Mouse (Mus musculus) adrenal gland, postnatal 36 days (tissue): ENCODE data around the gene Svop. TPM values are rescaled to one million over a fixed set of nuclear protein-coding genes. Genes with fewer than 3 reads are reported as not detected.

Source experiments
- DNase-seq, 2 experiments: peaks; one replicate each; pipeline ENCODE4 v3.0.0; 2021; ENCODE audit warnings: mixed read lengths in 1 of 2
- total RNA-seq, 2 experiments: library from RNA; stranded (reverse); gene quantifications; 2 replicates each; pipeline ENCODE4 v1.2.3; 2021

The Svop gene
- total RNA-seq, 2 experiments from 2014 or later, result 2.2 to 2.6 TPM

GRCm38 (mm10) chr5:113993487-113994465 is 97.6 kb downstream of the Svop start, which contains the start of gene Ssh1:
TSS of gene Ssh1 (minus strand) at chr5:113993894.
- peak; percentile 94 to 97 for DNase-seq

DNA sequence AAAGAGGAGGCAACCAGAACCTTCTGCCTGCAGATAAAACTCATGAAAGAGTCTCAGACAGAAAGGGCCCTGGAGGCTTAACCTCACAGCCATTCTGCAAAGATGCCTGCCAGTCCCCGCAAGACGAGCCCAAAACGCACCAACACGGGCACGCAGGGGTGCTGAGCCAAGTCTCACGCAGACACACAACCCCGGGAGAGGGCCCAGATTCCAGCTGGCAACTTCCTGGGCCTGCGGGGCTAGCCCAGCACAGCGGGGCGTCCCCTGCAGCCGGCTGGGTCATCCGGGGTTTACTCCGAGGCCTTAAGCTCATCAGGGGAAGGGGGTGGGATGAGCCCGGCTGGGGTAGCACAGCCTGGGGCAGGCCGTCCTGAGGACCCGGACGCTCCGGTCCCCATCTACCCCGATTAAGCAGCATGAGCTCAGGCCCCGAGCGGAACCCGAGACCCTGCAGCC is 98.3 kb downstream of the Svop start:
- DNase-seq, result peak; percentile 39 to 62

GRCm38 (mm10) chr5:113992339-113992831 is 99.0 kb downstream of the Svop start:
- peak in 1 of 2 experiments; percentile 53 for DNase-seq

DNA sequence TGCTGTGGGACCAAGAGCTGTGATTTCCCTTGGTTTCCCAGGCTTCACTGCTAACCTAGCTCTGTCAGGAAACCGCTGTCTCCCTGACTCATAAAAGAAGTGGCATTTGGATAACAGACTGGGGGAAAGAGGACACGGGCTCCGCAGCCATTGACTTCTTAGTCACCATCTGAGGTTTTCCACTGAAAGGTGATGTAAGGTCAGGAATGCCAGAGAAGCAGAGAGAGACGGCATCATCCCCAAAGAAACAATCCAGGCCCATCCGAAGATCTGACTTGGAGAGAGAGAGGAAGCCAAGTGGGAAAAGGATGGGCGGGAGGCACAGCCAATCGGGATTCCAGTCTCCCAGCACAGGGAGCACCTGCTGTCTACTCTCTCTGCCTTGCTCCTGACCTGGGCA is 100.2 kb downstream of the Svop start:
- peak; percentile 37 to 46 for DNase-seq

GRCm38 (mm10) chr5:113990593-113990992 is 100.8 kb downstream of the Svop start:
- no peak for DNase-seq

DNA sequence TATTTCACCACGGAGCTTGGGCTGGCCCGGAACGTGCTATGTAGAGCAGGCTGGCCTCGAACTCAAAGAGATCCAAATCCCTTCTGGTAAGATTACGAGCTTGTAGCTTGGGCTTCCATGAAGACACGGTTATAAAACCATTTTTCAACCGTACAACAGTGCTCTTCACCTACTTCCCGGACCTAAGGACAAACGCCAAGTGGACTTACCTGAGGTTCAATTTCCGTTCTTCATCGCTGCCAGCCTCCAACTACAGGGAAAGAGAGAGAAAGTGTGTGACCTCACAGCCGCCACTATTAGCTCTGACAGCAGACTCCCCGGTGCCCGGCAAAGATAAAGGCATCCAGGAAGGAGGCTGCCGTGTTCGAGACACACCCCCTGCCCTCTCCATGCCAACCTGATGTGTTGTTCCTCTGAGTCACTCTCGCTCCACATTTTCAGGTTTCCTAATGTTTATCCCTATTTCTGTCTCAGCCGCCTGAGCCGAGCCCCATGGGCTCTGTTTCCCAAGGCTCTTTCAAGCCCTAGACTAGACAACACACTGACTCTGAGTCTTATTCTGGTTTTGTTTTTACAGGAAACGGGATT is 101.8 kb downstream of the Svop start:
- DNase-seq, result peak; percentile 49 to 60

DNA sequence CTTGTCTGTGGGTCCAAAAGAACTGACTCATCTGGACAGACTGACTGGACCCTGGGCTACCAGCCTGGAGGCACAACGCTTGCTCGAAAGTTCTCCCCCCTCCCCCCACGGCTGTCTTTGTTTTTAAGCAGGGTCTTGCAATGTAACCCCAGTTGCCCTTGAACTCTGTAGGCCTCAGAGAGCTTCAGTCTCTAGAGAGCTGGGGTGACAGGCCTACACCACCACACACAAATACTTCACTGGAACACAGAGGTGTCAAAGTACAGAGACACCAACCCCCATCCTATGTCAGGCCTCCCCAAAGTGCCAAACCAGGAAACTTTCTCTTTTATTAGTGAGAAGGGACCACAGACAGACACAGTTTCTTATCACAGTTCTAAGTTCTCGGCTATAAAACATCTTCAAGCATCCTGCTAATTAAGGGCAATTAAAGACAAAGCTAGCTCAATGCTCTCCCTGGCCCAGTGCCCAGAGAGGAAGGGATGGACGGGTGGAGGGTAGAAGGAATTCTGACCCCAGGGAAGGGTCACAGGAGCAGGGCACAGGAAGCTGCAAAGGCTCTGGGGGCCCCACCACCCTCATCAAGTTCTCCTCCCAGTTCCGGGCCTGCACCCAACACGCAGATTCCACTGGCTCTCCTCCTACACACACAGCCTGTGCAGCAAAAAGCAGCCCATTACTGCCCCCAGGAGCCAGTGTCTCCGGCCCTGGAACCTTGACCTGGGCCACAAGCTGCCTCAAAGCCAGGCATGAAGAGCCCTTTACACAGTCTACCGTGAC is 105.0 kb downstream of the Svop start:
- peak; percentile 30 to 61 for DNase-seq

DNA sequence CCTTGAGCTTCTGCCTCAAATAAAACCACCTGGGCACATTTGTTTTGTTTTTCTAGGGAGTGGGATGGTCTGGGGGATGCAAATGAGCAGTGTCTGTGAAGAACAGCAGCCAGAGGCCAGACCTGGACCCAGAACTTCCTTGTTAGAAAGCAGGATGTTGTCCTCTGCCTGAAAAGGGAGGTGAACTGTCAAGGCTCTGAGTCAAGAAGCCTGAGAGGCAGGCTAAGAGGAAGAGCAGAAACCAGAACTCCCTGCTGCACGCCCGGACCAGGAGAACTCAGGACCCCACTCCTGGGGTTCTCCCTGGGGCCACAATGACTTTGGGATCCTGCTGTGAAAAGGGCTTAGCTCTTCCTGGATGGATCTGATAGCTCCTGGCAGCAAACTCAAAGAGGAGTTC is 105.6 kb downstream of the Svop start:
- DNase-seq, result no peak

DNA sequence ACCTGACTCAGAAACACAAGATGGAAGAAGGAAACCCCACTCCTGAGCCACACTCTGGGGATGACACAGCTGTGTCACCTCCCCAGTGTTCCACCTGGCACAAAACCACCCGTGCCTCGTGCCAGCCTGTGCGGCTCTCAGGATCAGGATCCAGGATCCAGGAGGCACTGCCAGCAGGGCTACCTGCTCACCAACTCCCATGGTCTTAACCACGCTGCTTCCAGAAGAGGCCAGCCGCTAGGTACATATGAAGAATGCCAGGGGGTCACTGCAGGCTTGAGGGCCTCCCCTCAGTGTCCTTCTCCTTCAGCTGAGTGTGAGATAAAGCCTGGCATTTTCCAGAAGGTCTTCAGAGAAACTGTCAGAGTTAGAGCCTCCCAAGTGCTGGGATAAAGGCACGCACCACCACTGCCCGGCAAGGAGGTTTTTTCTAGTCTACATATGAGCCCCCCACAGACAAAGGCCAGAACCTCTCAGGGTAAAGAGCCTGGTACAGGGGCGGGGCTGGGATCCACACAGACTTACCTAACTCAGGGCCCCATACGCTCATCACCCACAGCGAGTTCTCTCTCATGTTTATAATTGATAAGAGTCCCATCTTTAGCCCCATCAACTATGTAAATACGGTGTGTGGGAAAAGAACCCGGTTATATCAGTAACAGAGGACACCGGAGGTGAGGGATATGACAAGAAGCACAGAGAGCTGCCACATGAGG is 107.2 kb downstream of the Svop start:
- no peak for DNase-seq

DNA sequence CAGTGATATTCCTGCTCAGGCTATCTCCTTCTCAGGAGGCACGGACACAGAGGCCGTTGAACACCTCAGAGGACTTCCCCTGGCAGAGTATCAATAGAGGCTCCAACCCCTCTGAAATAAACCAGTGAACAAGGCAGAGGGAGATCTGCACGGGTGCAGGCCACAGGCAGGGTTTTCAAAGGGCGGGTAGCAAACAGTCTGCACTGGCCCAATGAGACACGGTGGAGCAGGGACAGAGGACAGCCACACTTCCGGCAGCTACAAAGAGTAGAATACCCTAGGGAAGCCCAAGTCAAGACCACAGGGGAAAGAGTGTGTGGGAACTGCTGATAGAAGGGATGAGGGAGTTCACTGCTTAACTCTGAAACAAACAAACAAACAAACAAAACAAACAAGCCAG is 107.8 kb downstream of the Svop start:
- no peak for DNase-seq

DNA sequence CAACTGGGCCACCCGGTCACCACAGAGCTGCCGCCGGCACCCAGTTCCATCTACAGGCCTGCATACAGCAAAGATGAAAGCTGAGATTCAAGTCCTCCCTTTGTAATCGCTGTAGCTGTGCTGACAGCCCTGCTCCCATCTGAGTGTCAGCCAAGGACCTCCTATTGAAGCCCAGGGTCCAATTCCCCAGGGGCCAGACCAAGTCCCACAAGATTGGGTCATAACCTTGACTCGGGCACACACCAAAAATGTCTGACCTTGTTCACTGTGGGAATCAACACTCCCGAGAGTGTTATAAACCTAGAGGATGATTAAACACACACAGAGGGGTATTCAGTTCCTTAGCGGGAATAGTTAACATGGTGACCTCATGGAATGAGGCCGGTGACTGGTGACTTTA is 109.5 kb downstream of the Svop start:
- no peak for DNase-seq

DNA sequence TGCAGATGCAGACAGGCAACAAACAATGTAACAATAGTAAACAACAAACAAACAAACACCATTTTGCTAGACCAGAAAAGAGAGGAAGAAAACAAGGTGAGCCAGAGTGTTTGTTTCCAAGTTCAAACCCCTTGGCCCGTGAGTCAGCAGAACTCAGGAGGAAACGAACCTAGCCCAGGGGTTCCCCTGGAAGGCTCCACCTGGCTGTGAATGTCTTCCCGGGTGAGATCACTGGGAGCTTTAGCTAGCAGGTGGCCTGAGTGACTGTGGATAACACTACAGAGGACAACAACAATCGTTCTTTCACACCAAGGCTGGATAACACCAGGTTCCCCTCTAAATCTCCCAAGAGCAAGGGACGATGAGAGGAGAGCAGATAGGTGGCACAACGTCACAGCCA is 110.2 kb downstream of the Svop start:
- no peak for DNase-seq

DNA sequence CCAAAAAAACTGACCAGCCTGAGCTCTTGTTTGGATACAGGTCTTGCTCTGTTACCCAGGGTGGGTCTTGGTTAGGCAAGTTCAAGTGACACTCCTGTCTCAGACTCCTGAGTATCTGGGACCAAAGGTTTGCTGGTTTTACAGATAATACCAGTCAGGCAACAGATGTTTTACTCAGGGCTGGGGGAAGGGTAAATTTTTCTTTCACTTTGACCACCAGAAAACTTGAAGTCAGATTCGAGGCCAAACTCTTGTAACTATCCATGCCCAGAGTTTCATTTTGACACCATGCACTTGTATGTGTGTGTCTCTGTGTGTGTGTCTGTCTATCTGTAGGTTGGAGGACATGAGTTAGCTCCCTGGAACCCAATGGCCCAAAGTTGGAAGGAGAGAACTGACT is 110.9 kb downstream of the Svop start:
- no peak for DNase-seq

GRCm38 (mm10) chr5:113977309-113977708 is 114.1 kb downstream of the Svop start:
- no peak for DNase-seq

Other genes starting within 250 kb of the Svop start
- 10 to 100 TPM; 47.9 to 60.1 TPM for gene Coro1c, start 182.8 kb downstream of the Svop start, total RNA-seq
- 10 to 100 TPM; 16.5 to 18.8 TPM for gene Ssh1, start 97.7 kb downstream of the Svop start, total RNA-seq
- not detected for gene Dao, start 87.9 kb downstream of the Svop start, total RNA-seq
- gene Usp30, start 26.1 kb downstream of the Svop start, total RNA-seq, result 10 to 100 TPM; 30.9 to 34.9 TPM
- 1 to 10 TPM; 7.0 to 7.6 TPM for gene Alkbh2, start 36.6 kb upstream of the Svop start, total RNA-seq
- gene Ung, start 38.8 kb upstream of the Svop start, total RNA-seq, result 1 to 10 TPM; 4.0 to 5.5 TPM
- gene Acacb, start 55.0 kb upstream of the Svop start, total RNA-seq, result 100 to 1,000 TPM; 128 to 139 TPM
- gene Foxn4, start 182.2 kb upstream of the Svop start, total RNA-seq, result not detected
- under 1 TPM in 1 of 2 experiments, not detected in 1; 0.26 TPM for gene Myo1h, start 197.6 kb upstream of the Svop start, total RNA-seq